8 mouse cellular contexts compared by ENCODE assay signal in genomic region chr7:89980485-89981422, GRCm38 (mm10). TPM values are rescaled to one million over a fixed set of nuclear protein-coding genes. Genes with fewer than 3 reads are reported as not detected.
DNase-seq lines count a peak whose midpoint lies in the region; ATAC-seq and TF ChIP-seq lines count a peak whose summit lies in the region.

Gene Eed, minus strand, starts transcription at chr7:89980983.

- peak within 1 kb of the TSS; percentile 77 for H3K4me2 ChIP-seq in forebrain, postnatal 0 days (ENCODE audit: low read depth)
- H3K4me2 ChIP-seq in lung, embryonic 15.5 days: peak within 1 kb of the TSS; percentile 76

- peaks cover 8% of the 10 kb centered on the region for H3K4me1 ChIP-seq in G1E (ENCODE audit: insufficient read depth, low read depth, low read length)
- peaks cover 7% of the 10 kb centered on the region for H3K4me1 ChIP-seq in forebrain, postnatal 0 days (ENCODE audit: insufficient read depth)
- peaks cover 16% of the 10 kb centered on the region for H3K4me1 ChIP-seq in lung, embryonic 15.5 days

- DNase-seq in G1E (ENCODE audit: low spot score): peak; percentile 85
- peak; percentile 95 to 96 for DNase-seq in cerebellum, adult 18-20 months
- DNase-seq in forebrain, postnatal 0 days: peak; percentile 98
- peak; percentile 96 for DNase-seq in heart, postnatal 4 days
- DNase-seq in layer of hippocampus, adult 8-10 months (ENCODE audit: low spot score in 2 of 2): peak; percentile 89 to 92
- DNase-seq in ovary, adult 18-20 months (ENCODE audit: low spot score): peak; percentile 91
- DNase-seq in thymus, postnatal 0 days (ENCODE audit: low spot score): peak; percentile 96

- peaks cover 20% of the 10 kb centered on the region for H3K36me3 ChIP-seq in G1E (replicated peaks)
- peaks cover 5% of the 10 kb centered on the region for H3K36me3 ChIP-seq in forebrain, postnatal 0 days (ENCODE audit: insufficient read depth)
- H3K36me3 ChIP-seq in lung, embryonic 15.5 days: peaks cover 8% of the 10 kb centered on the region

- TF ChIP-seq CTCF in G1E (IDR thresholded peaks at IDR 0.05; ENCODE audit: low read depth, low read length): no peak
- TF ChIP-seq CTCF in forebrain, postnatal 0 days (IDR thresholded peaks at IDR 0.05; ENCODE audit: low read depth): no peak; the same call in 1 of the 2 replicates

- H3K27ac ChIP-seq in forebrain, postnatal 0 days (ENCODE audit: low read depth, low read length): peak within 1 kb of the TSS; percentile 97
- peak within 1 kb of the TSS; percentile 100 for H3K27ac ChIP-seq in lung, embryonic 15.5 days

- H3K4me3 ChIP-seq in G1E (ENCODE audit: low read depth, low read length): peak within 1 kb of the TSS; percentile 87
- H3K4me3 ChIP-seq in forebrain, postnatal 0 days (ENCODE audit: low read depth, low read length): peak within 1 kb of the TSS; percentile 56
- H3K4me3 ChIP-seq in lung, embryonic 15.5 days: peak within 1 kb of the TSS; percentile 76

- WGBS in forebrain, postnatal 0 days: under 1% methylated on average over 76 of the region's 87 CpGs
- under 1% methylated on average over 82 of the region's 87 CpGs for WGBS in lung, embryonic 15.5 days

- H3K9ac ChIP-seq in forebrain, postnatal 0 days: peak within 1 kb of the TSS; percentile 70
- peak within 1 kb of the TSS; percentile 92 for H3K9ac ChIP-seq in lung, embryonic 15.5 days

- no peaks in the 10 kb centered on the region for H3K9me3 ChIP-seq in G1E (replicated peaks)
- H3K9me3 ChIP-seq in forebrain, postnatal 0 days (ENCODE audit: low read length): no peaks in the 10 kb centered on the region
- no peaks in the 10 kb centered on the region for H3K9me3 ChIP-seq in lung, embryonic 15.5 days

- no peaks in the 10 kb centered on the region for H3K27me3 ChIP-seq in G1E (ENCODE audit: insufficient read depth, low read length)
- no peaks in the 10 kb centered on the region for H3K27me3 ChIP-seq in forebrain, postnatal 0 days (ENCODE audit: insufficient read depth, low read length)
- H3K27me3 ChIP-seq in lung, embryonic 15.5 days: no peaks in the 10 kb centered on the region

- ATAC-seq in G1E (ENCODE audit: extremely low read depth, insufficient number of reproducible peaks, low FRiP score, poor library complexity, severe bottlenecking): peak; percentile 74
- ATAC-seq in forebrain, postnatal 0 days: peak; percentile 92
- peak; percentile 91 for ATAC-seq in lung, embryonic 15.5 days (ENCODE audit: borderline replicate concordance, extremely low read depth, low FRiP score, low TSS enrichment)

RNA-seq across cellular contexts. Expression of gene Eed, which starts in this region (rescaled TPM):
- total RNA-seq in G1E (2014; fragmentation: Nextera tagmentation) (83.5 and 101 TPM in 2 replicates), G1E (2017) (132 and 137 TPM in 2 replicates)
- 147 and 195 TPM in 2 replicates for polyA plus RNA-seq in G1E (2012)
- 22.2 and 28.5 TPM in 2 replicates for total RNA-seq in forebrain, postnatal 0 days (2014; rRNA removed)
- polyA plus RNA-seq in forebrain, postnatal 0 days (2015; fragmentation: Nextera tagmentation; extraction: Ambion mirVana): 18.1 and 20.7 TPM in 2 replicates
- 10 to 100 TPM; 34.7 to 37.8 TPM for total RNA-seq in heart, postnatal 4 days (2021)
- total RNA-seq in layer of hippocampus, adult 8-10 months (2022): 10 to 100 TPM; 28.4 to 37.7 (median 34.0) TPM
- polyA plus RNA-seq in lung, embryonic 15.5 days (2015; fragmentation: Nextera tagmentation; extraction: Ambion mirVana): 73.7 and 79.3 TPM in 2 replicates
- polyA plus RNA-seq in thymus, postnatal 0 days (2015; fragmentation: Nextera tagmentation; extraction: Ambion mirVana): 70.3 and 75.3 TPM in 2 replicates

Comparison
In these comparisons a context has a peak if more than half of its experiments do, and no peak if none do; other contexts are left out.
1. Peak in every context shown above with its lines: DNase-seq, ATAC-seq, H3K4me3 ChIP-seq and H3K27ac ChIP-seq.